Mouse (Mus musculus) kidney, embryonic 16.5 days (tissue): ENCODE results near the gene 2210407C18Rik. TPM values are rescaled to one million over a fixed set of nuclear protein-coding genes. Genes with fewer than 3 reads are reported as not detected.

Experiments used
- ATAC-seq: fragments of 200-750 bp; cut with Nextera tagmentation; 2 replicates; pipeline ENCODE4 v1.8.0; 2017; ENCODE audit warnings: moderate TSS enrichment; ENCODE audit not compliant: low FRiP score, low TSS enrichment
- H3K27ac ChIP-seq: fragments of 300-500 bp; sonication (generic); 2 replicates; pipeline ENCODE4 v1.5.1; 2014; ENCODE audit warnings: low read length
- H3K27me3 ChIP-seq: fragments of 300-500 bp; sonication (generic); 2 replicates; pipeline ENCODE4 v1.6.1; 2014; ENCODE audit warnings: low read length, control low read depth, mixed read lengths; ENCODE audit not compliant: insufficient read depth
- H3K36me3 ChIP-seq: fragments of 300-500 bp; sonication (generic); 2 replicates; pipeline ENCODE4 v1.6.1; 2014; ENCODE audit warnings: low read length, control low read depth, mixed read lengths; ENCODE audit not compliant: insufficient read depth
- H3K4me1 ChIP-seq: fragments of 300-500 bp; sonication (generic); 2 replicates; pipeline ENCODE4 v1.6.1; 2014; ENCODE audit warnings: low read length, control low read depth, mixed read lengths; ENCODE audit not compliant: insufficient read depth
- H3K4me2 ChIP-seq: fragments of 300-500 bp; sonication (generic); replicated peaks from 2 replicates; pipeline ENCODE4 v1.6.1; 2014; ENCODE audit warnings: low read depth, low read length
- H3K4me3 ChIP-seq: fragments of 300-500 bp; sonication (generic); 2 replicates; pipeline ENCODE4 v1.5.1; 2014; ENCODE audit warnings: mild to moderate bottlenecking, low read length
- H3K9ac ChIP-seq: fragments of 300-500 bp; sonication (generic); replicated peaks from 2 replicates; pipeline ENCODE4 v1.6.1; 2014; ENCODE audit warnings: low read length
- H3K9me3 ChIP-seq: fragments of 300-500 bp; sonication (generic); 2 replicates; pipeline ENCODE4 v1.6.1; 2016; ENCODE audit warnings: low read length, control low read depth
- WGBS: fragments of 180-500 bp; shearing (Covaris S2); extraction: QIAGEN DNeasy Blood & Tissue Kit; methylation state at CpG from one replicate; pipeline ENCODE4 v1.1.7; 2014; 5-methylcytosine and 5-hydroxymethylcytosine counted together
- polyA plus RNA-seq: library from polyadenylated mRNA; unstranded; fragments of >200 nt; fragmentation: Nextera tagmentation; extraction: Ambion mirVana; gene quantifications from 2 replicates; pipeline ENCODE4 v1.2.1, GENCODE M21; 2015

Gene 2210407C18Rik
- not detected in 2 replicates for polyA plus RNA-seq

GRCm38 (mm10) chr11:58615975-58616374, at the start of gene 2210407C18Rik:
2210407C18Rik (minus strand) TSS chr11:58616075.
- no peak for ATAC-seq
- H3K9me3 ChIP-seq, result no peaks in the 10 kb centered on the region
- WGBS, result 95% methylated on average over 4 of the region's 4 CpGs
- H3K9ac ChIP-seq, result no peak within 1 kb of the TSS
- no peak within 1 kb of the TSS for H3K4me3 ChIP-seq
- H3K27me3 ChIP-seq, result no peaks in the 10 kb centered on the region
- H3K4me2 ChIP-seq, result no peak within 1 kb of the TSS
- no peaks in the 10 kb centered on the region for H3K4me1 ChIP-seq
- no peaks in the 10 kb centered on the region for H3K36me3 ChIP-seq
- H3K27ac ChIP-seq, result no peak within 1 kb of the TSS

GRCm38 (mm10) chr11:58658596-58658995, 42.7 kb upstream of the 2210407C18Rik start, which contains the start of gene Olfr322:
Olfr322 (plus strand) TSS chr11:58658782.
- no peak within 1 kb of the TSS for H3K27ac ChIP-seq
- H3K4me3 ChIP-seq, result no peak within 1 kb of the TSS
- no peaks in the 10 kb centered on the region for H3K27me3 ChIP-seq
- no peak within 1 kb of the TSS for H3K9ac ChIP-seq
- H3K36me3 ChIP-seq, result no peaks in the 10 kb centered on the region
- H3K4me2 ChIP-seq, result no peak within 1 kb of the TSS
- H3K9me3 ChIP-seq, result no peaks in the 10 kb centered on the region
- WGBS, result 80% methylated on average over 4 of the region's 4 CpGs
- H3K4me1 ChIP-seq, result 0 out of 2 replicates have a peak, but pooled peaks cover 4% of the 10 kb centered on the region
- no peak for ATAC-seq

- H3K27me3 ChIP-seq, result no peaks in the 10 kb centered on the region
- H3K27ac ChIP-seq, result no peak overlapping the region
- peak; percentile 51; the same call in 1 of the 2 replicates for ATAC-seq
- 74% methylated on average over 3 of the region's 3 CpGs for WGBS
- no peak overlapping the region for H3K9ac ChIP-seq
- H3K36me3 ChIP-seq, result no peaks in the 10 kb centered on the region
- 0 out of 2 replicates have a peak, but pooled peaks cover 4% of the 10 kb centered on the region for H3K4me1 ChIP-seq
- no peak overlapping the region for H3K4me2 ChIP-seq
- peaks cover 2% of the 10 kb centered on the region; the same call in 1 of the 2 replicates for H3K9me3 ChIP-seq
- no peak overlapping the region for H3K4me3 ChIP-seq
Observed at GRCm38 (mm10) chr11:58655151-58655550, 39.3 kb upstream of the 2210407C18Rik start.

- ATAC-seq, result no peak
- WGBS, result 38% methylated on average over 6 of the region's 6 CpGs
- H3K4me2 ChIP-seq, result no peak overlapping the region
- peaks cover 2% of the 10 kb centered on the region; the same call in 1 of the 2 replicates for H3K4me1 ChIP-seq
- H3K27ac ChIP-seq, result no peak overlapping the region
- H3K9ac ChIP-seq, result no peak overlapping the region
- H3K27me3 ChIP-seq, result peaks cover 10% of the 10 kb centered on the region; the same call in 1 of the 2 replicates
- H3K9me3 ChIP-seq, result no peaks in the 10 kb centered on the region
- H3K4me3 ChIP-seq, result no peak overlapping the region
- no peaks in the 10 kb centered on the region for H3K36me3 ChIP-seq
Observed at GRCm38 (mm10) chr11:58643350-58643749, 27.5 kb upstream of the 2210407C18Rik start.

GRCm38 (mm10) chr11:58641638-58642358, 25.9 kb upstream of the 2210407C18Rik start:
- no peak overlapping the region for H3K4me2 ChIP-seq
- H3K9me3 ChIP-seq, result no peaks in the 10 kb centered on the region
- peaks cover 2% of the 10 kb centered on the region; the same call in 1 of the 2 replicates for H3K4me1 ChIP-seq
- H3K36me3 ChIP-seq, result no peaks in the 10 kb centered on the region
- ATAC-seq, result no peak
- 89% methylated on average over 13 of the region's 13 CpGs for WGBS
- H3K27me3 ChIP-seq, result peaks cover 16% of the 10 kb centered on the region; the same call in 1 of the 2 replicates
- H3K27ac ChIP-seq, result no peak overlapping the region
- no peak overlapping the region for H3K9ac ChIP-seq
- H3K4me3 ChIP-seq, result no peak overlapping the region

- no peak overlapping the region for H3K27ac ChIP-seq
- 0 out of 2 replicates have a peak, but pooled peaks have one; percentile 2 for ATAC-seq
- no peaks in the 10 kb centered on the region for H3K9me3 ChIP-seq
- H3K36me3 ChIP-seq, result no peaks in the 10 kb centered on the region
- WGBS, result 27% methylated on average over 14 of the region's 14 CpGs
- peaks cover 16% of the 10 kb centered on the region; the same call in 1 of the 2 replicates for H3K27me3 ChIP-seq
- H3K4me2 ChIP-seq, result peak overlapping the region; percentile 57
- peak overlapping the region; percentile 36; the same call in 1 of the 2 replicates for H3K4me3 ChIP-seq
- peaks cover 2% of the 10 kb centered on the region; the same call in 1 of the 2 replicates for H3K4me1 ChIP-seq
- no peak overlapping the region for H3K9ac ChIP-seq
Observed at GRCm38 (mm10) chr11:58641057-58641456, 25.2 kb upstream of the 2210407C18Rik start.

GRCm38 (mm10) chr11:58640272-58640867, 24.5 kb upstream of the 2210407C18Rik start, which contains the start of gene Trim58:
Trim58 (plus strand) TSS chr11:58640465.
- Histone ChIP-seq H3K4me1 (peaks cover 2% of the 10 kb centered on the region; the same call in 1 of the 2 replicates), H3K36me3 (no peaks in the 10 kb centered on the region), H3K4me3 (peak within 1 kb of the TSS; percentile 36), H3K27me3 (peaks cover 16% of the 10 kb centered on the region; the same call in 1 of the 2 replicates), H3K9me3 (no peaks in the 10 kb centered on the region), H3K9ac (peak within 1 kb of the TSS; percentile 37), H3K27ac (no peak within 1 kb of the TSS), H3K4me2 (peak within 1 kb of the TSS; percentile 57)
- 2% methylated on average over 34 of the region's 34 CpGs for WGBS
- peak; percentile 42; the same call in 1 of the 2 replicates for ATAC-seq

GRCm38 (mm10) chr11:58638176-58638701, 22.4 kb upstream of the 2210407C18Rik start:
- H3K4me2 ChIP-seq, result no peak overlapping the region
- H3K36me3 ChIP-seq, result no peaks in the 10 kb centered on the region
- no peak overlapping the region for H3K4me3 ChIP-seq
- H3K4me1 ChIP-seq, result peaks cover 2% of the 10 kb centered on the region; the same call in 1 of the 2 replicates
- peaks cover 16% of the 10 kb centered on the region; the same call in 1 of the 2 replicates for H3K27me3 ChIP-seq
- WGBS, result 37% methylated on average over 7 of the region's 7 CpGs
- ATAC-seq, result no peak
- no peaks in the 10 kb centered on the region for H3K9me3 ChIP-seq
- H3K27ac ChIP-seq, result no peak overlapping the region
- H3K9ac ChIP-seq, result no peak overlapping the region

- no peak overlapping the region for H3K4me2 ChIP-seq
- no peak overlapping the region for H3K9ac ChIP-seq
- H3K27me3 ChIP-seq, result 0 out of 2 replicates have a peak, but pooled peaks cover 13% of the 10 kb centered on the region
- WGBS, result 13% methylated on average over 3 of the region's 4 CpGs
- no peaks in the 10 kb centered on the region for H3K36me3 ChIP-seq
- no peak overlapping the region for H3K4me3 ChIP-seq
- no peak overlapping the region for H3K27ac ChIP-seq
- no peak for ATAC-seq
- peaks cover 2% of the 10 kb centered on the region; the same call in 1 of the 2 replicates for H3K4me1 ChIP-seq
- H3K9me3 ChIP-seq, result no peaks in the 10 kb centered on the region
Observed at GRCm38 (mm10) chr11:58636376-58636977, 20.6 kb upstream of the 2210407C18Rik start.
